Mouse (Mus musculus) hindbrain, postnatal 0 days (tissue): Measurements from ENCODE around the gene Shpk. TPM values are rescaled to one million over a fixed set of nuclear protein-coding genes. Genes with fewer than 3 reads are reported as not detected.

Source experiments
- ATAC-seq: fragments of 200-750 bp; cut with Nextera tagmentation; 2 replicates; pipeline ENCODE4 v1.8.0; 2017; ENCODE audit warnings: mild to moderate bottlenecking, moderate TSS enrichment, moderate library complexity
- DNase-seq: peaks from one replicate; pipeline ENCODE4 v3.0.0-alpha.2; 2015; ENCODE audit warnings: low spot score
- H3K27ac ChIP-seq: fragments of 300-500 bp; sonication (generic); 2 replicates; pipeline ENCODE4 v1.5.1; 2014; ENCODE audit warnings: mild to moderate bottlenecking
- H3K27me3 ChIP-seq: fragments of 300-500 bp; sonication (generic); 2 replicates; pipeline ENCODE4 v1.6.1; 2014; ENCODE audit warnings: low read length, mixed read lengths; ENCODE audit not compliant: insufficient read depth
- H3K36me3 ChIP-seq: fragments of 300-500 bp; sonication (generic); 2 replicates; pipeline ENCODE4 v1.6.1; 2014; ENCODE audit warnings: low read length, mixed read lengths; ENCODE audit not compliant: insufficient read depth
- H3K4me1 ChIP-seq: fragments of 300-500 bp; sonication (generic); 2 replicates; pipeline ENCODE4 v1.6.1; 2014; ENCODE audit warnings: antibody characterized with exemption, low read length, mixed read lengths; ENCODE audit not compliant: insufficient read depth
- H3K4me2 ChIP-seq: fragments of 300-500 bp; sonication (generic); 2 replicates; pipeline ENCODE4 v1.6.1; 2014; ENCODE audit warnings: low read depth, mild to moderate bottlenecking, low read length, moderate library complexity, mixed read lengths
- H3K4me3 ChIP-seq: fragments of 300-500 bp; sonication (generic); 2 replicates; pipeline ENCODE4 v1.5.1; 2014; ENCODE audit warnings: low read length
- H3K9ac ChIP-seq: fragments of 300-500 bp; sonication (generic); replicated peaks from 2 replicates; pipeline ENCODE4 v1.6.1; 2014; ENCODE audit warnings: mild to moderate bottlenecking, low read length, moderate library complexity, mixed read lengths
- H3K9me3 ChIP-seq: fragments of 300-500 bp; sonication (generic); 2 replicates; pipeline ENCODE4 v1.6.1; 2016; ENCODE audit warnings: low read length, mixed read lengths
- CTCF ChIP-seq: IDR thresholded peaks from 2 replicates; pipeline ENCODE4 v1.5.1; 2016; ENCODE audit warnings: antibody characterized with exemption, control low read depth, low read depth
- WGBS: fragments of 180-500 bp; shearing (Covaris S2); extraction: QIAGEN DNeasy Blood & Tissue Kit; methylation state at CpG from one replicate; pipeline ENCODE4 v1.1.7; 2014; 5-methylcytosine and 5-hydroxymethylcytosine counted together
- polyA plus RNA-seq: library from polyadenylated mRNA; unstranded; fragments of >200 nt; fragmentation: Nextera tagmentation; extraction: Ambion mirVana; gene quantifications from 2 replicates; pipeline ENCODE4 v1.2.1, GENCODE M21; 2015
- total RNA-seq: library from RNA; depleted of rRNA; stranded (reverse); fragments of >200 nt; gene quantifications from 2 replicates; pipeline ENCODE4 v1.2.3, GENCODE M21; 2014; rRNA removed

The Shpk gene
- total and polyA plus RNA-seq, 2 experiments from 2014 or later, result 2.2 TPM

DNA sequence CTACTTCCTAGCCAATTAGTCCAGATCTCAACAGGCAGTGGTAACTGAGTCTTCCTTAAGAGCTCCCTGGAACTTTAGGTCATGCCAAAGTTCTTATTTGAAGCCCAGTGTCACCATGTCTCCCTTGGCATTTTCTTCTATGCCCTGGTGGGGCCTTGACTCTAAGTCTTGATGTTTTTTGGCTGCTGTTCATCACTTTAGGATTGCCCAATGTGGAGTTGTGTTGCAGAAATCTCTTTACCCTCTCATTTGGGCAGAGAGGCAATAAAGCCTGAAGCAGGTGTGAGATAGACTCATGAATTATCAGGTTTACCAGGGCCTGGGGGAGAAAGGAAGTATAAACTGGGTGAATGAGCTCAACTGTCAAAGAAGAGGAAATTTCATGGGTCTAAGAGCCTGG lies 59.4 kb downstream of the Shpk start:
- Histone ChIP-seq H3K27ac (no peak overlapping the region), H3K4me2 (no peak overlapping the region), H3K36me3 (no peaks in the 10 kb centered on the region), H3K4me3 (no peak overlapping the region), H3K27me3 (no peaks in the 10 kb centered on the region), H3K9me3 (no peaks in the 10 kb centered on the region), H3K4me1 (no peaks in the 10 kb centered on the region), H3K9ac (no peak overlapping the region)
- no peak for ATAC-seq
- no peak for DNase-seq
- no peak for TF ChIP-seq CTCF

- Histone ChIP-seq H3K36me3 (no peaks in the 10 kb centered on the region), H3K4me1 (no peaks in the 10 kb centered on the region), H3K9me3 (no peaks in the 10 kb centered on the region), H3K27ac (no peak overlapping the region), H3K9ac (no peak overlapping the region), H3K4me3 (no peak overlapping the region), H3K27me3 (no peaks in the 10 kb centered on the region), H3K4me2 (no peak overlapping the region)
- no peak for TF ChIP-seq CTCF
- DNase-seq, result no peak
- ATAC-seq, result no peak
- 74% methylated on average over 3 of the region's 3 CpGs for WGBS
Observed at GRCm38 (mm10) chr11:73260457-73260856, 61.2 kb downstream of the Shpk start.

- Histone ChIP-seq H3K4me3 (no peak overlapping the region), H3K27ac (no peak overlapping the region), H3K4me2 (no peak overlapping the region), H3K9ac (no peak overlapping the region), H3K4me1 (no peaks in the 10 kb centered on the region), H3K9me3 (no peaks in the 10 kb centered on the region), H3K36me3 (no peaks in the 10 kb centered on the region), H3K27me3 (no peaks in the 10 kb centered on the region)
- DNase-seq (no peak), ATAC-seq (no peak)
- TF ChIP-seq CTCF, result no peak
- 100% methylated on average over 1 of the region's 1 CpGs for WGBS
Observed at GRCm38 (mm10) chr11:73261385-73261784, 62.1 kb downstream of the Shpk start.

DNA sequence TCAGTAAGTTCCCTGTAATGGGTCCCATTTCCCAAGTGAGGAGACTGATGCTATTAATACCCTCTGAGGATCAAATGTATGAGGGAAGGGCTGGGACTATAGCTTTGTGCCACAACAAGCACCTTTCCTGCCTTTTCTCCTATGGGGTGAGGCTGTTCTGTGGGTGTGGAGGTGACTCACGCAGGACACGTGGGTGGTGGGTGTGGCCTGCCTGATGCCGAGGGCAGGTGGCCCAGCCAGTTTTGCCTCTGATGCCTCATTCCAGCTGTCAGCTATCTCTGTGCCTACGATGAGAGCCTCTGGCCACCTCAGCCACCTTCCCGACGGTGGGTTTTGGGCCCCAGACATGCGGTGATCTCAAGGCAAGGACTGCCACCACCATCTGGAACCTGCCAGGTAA lies 68.0 kb downstream of the Shpk start, which contains the start of gene Trpv3:
Trpv3 (plus strand) TSS at position 122 of the 400 bp plus-strand sequence.
- H3K27ac ChIP-seq, result no peak within 1 kb of the TSS
- H3K36me3 ChIP-seq, result no peaks in the 10 kb centered on the region
- no peak within 1 kb of the TSS for H3K9ac ChIP-seq
- no peaks in the 10 kb centered on the region for H3K27me3 ChIP-seq
- DNase-seq (no peak), ATAC-seq (no peak)
- no peaks in the 10 kb centered on the region for H3K4me1 ChIP-seq
- TF ChIP-seq CTCF, result no peak
- H3K9me3 ChIP-seq, result no peaks in the 10 kb centered on the region
- H3K4me3 ChIP-seq, result no peak within 1 kb of the TSS
- H3K4me2 ChIP-seq, result no peak within 1 kb of the TSS
- 90% methylated on average over 7 of the region's 7 CpGs for WGBS

Other genes starting within 250 kb of the Shpk start
- 2.4 and 4.6 TPM in 2 replicates for gene Atp2a3, start 238.3 kb upstream of the Shpk start, total RNA-seq
- gene Atp2a3, start 238.3 kb upstream of the Shpk start, polyA plus RNA-seq, result 2.4 and 2.7 TPM in 2 replicates
- gene P2rx1, start 200.4 kb upstream of the Shpk start, total RNA-seq, result 0.32 and 1.3 TPM in 2 replicates
- 0.45 and 0.60 TPM in 2 replicates for gene P2rx1, start 200.4 kb upstream of the Shpk start, polyA plus RNA-seq
- gene Camkk1, start 180.5 kb upstream of the Shpk start, total RNA-seq, result 27.4 and 32.5 TPM in 2 replicates
- 26.5 and 26.7 TPM in 2 replicates for gene Camkk1, start 180.5 kb upstream of the Shpk start, polyA plus RNA-seq
- gene Ncbp3, start 151.7 kb upstream of the Shpk start, total RNA-seq, result 5.2 and 6.9 TPM in 2 replicates
- gene Ncbp3, start 151.7 kb upstream of the Shpk start, polyA plus RNA-seq, result 7.3 and 7.7 TPM in 2 replicates
- 0.16 and 0.18 TPM in 2 replicates for gene Itgae, start 108.9 kb upstream of the Shpk start, total RNA-seq
- gene Itgae, start 108.9 kb upstream of the Shpk start, polyA plus RNA-seq, result 0.14 and 0.31 TPM in 2 replicates
- gene Haspin, start 61.2 kb upstream of the Shpk start, total RNA-seq, result 1.8 and 3.3 TPM in 2 replicates
- 2.4 and 3.4 TPM in 2 replicates for gene Haspin, start 61.2 kb upstream of the Shpk start, polyA plus RNA-seq
- 1.2 and 3.5 TPM in 2 replicates for gene P2rx5, start 39.0 kb upstream of the Shpk start, total RNA-seq
- 0.48 and 0.97 TPM in 2 replicates for gene P2rx5, start 39.0 kb upstream of the Shpk start, polyA plus RNA-seq
- 113 and 156 TPM in 2 replicates for gene Emc6, start 22.4 kb upstream of the Shpk start, total RNA-seq
- gene Emc6, start 22.4 kb upstream of the Shpk start, polyA plus RNA-seq, result 188 and 191 TPM in 2 replicates
- gene Tax1bp3, start 22.4 kb upstream of the Shpk start, total RNA-seq, result 34.7 and 46.4 TPM in 2 replicates
- 95.7 and 97.7 TPM in 2 replicates for gene Tax1bp3, start 22.4 kb upstream of the Shpk start, polyA plus RNA-seq
- gene Ctns, start 418 bp upstream of the Shpk start, total RNA-seq, result 20.2 and 20.9 TPM in 2 replicates
- 13.0 and 14.0 TPM in 2 replicates for gene Ctns, start 418 bp upstream of the Shpk start, polyA plus RNA-seq
- gene Trpv1, start 34.8 kb downstream of the Shpk start, total RNA-seq, result 0.63 and 1.6 TPM in 2 replicates
- gene Trpv1, start 34.8 kb downstream of the Shpk start, polyA plus RNA-seq, result 0.29 and 0.30 TPM in 2 replicates
- 0.36 and 0.52 TPM in 2 replicates for gene Trpv3, start 67.9 kb downstream of the Shpk start, total RNA-seq
- 0.24 and 0.30 TPM in 2 replicates for gene Trpv3, start 67.9 kb downstream of the Shpk start, polyA plus RNA-seq
- gene Aspa, start 130.1 kb downstream of the Shpk start, total RNA-seq, result 5.9 and 7.8 TPM in 2 replicates
- 7.3 and 8.3 TPM in 2 replicates for gene Aspa, start 130.1 kb downstream of the Shpk start, polyA plus RNA-seq
- gene Gm49340, start 130.3 kb downstream of the Shpk start, total RNA-seq, result not detected in 2 replicates
- not detected in 2 replicates for gene Gm49340, start 130.3 kb downstream of the Shpk start, polyA plus RNA-seq
- gene Spata22, start 130.3 kb downstream of the Shpk start, total RNA-seq, result not detected in 2 replicates
- gene Spata22, start 130.3 kb downstream of the Shpk start, polyA plus RNA-seq, result 0.33 and 0.34 TPM in 2 replicates
- gene Olfr20, start 151.3 kb downstream of the Shpk start, total RNA-seq, result not detected in 2 replicates
- not detected in 2 replicates for gene Olfr20, start 151.3 kb downstream of the Shpk start, polyA plus RNA-seq
- not detected in 2 replicates for gene Olfr376, start 171.8 kb downstream of the Shpk start, total RNA-seq
- gene Olfr376, start 171.8 kb downstream of the Shpk start, polyA plus RNA-seq, result not detected in 2 replicates
- not detected in 2 replicates for gene Olfr1, start 200.2 kb downstream of the Shpk start, total RNA-seq
- not detected in 2 replicates for gene Olfr1, start 200.2 kb downstream of the Shpk start, polyA plus RNA-seq
- not detected in 2 replicates for gene Olfr378, start 229.0 kb downstream of the Shpk start, total RNA-seq
- gene Olfr378, start 229.0 kb downstream of the Shpk start, polyA plus RNA-seq, result not detected in 2 replicates